Mouse (Mus musculus) thymus, postnatal 36 days (tissue): ENCODE data around the gene Tmem100.

ENCODE experiments used
- DNase-seq, 2 experiments: peaks; one replicate each; pipeline ENCODE4 v3.0.0; 2022; ENCODE audit warnings: mixed read lengths in 2 of 2

The Tmem100 gene

DNA sequence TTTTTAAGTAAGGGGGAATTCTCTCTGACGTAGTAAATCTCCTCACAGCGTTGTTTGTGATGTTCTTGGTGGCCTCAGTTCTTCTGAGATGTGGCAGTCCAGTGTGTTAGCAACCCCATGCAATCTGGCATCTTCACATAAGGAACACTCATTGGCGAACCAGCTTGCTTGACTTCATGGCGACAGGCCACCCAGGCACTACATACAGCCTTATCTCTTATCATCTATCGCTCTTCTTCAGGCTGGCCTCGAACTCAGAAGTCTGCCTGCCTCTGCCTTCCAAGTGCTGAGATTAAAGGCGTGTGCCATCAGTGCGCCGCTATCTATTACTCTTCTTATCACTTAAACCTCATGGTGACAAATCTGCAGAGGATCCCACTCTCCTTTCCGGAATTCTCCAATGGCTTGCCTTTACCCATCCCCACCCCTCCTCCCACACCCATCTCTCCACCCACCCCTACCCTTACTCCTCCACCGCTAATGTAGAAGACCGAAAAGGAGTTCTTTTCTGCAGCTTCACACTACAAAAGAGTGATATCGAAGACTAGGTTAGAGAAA, at the start of gene Tmem100:
Gene Tmem100, plus strand, starts transcription at position 508 of the 558 bp plus-strand sequence.
- no peak for DNase-seq

DNA sequence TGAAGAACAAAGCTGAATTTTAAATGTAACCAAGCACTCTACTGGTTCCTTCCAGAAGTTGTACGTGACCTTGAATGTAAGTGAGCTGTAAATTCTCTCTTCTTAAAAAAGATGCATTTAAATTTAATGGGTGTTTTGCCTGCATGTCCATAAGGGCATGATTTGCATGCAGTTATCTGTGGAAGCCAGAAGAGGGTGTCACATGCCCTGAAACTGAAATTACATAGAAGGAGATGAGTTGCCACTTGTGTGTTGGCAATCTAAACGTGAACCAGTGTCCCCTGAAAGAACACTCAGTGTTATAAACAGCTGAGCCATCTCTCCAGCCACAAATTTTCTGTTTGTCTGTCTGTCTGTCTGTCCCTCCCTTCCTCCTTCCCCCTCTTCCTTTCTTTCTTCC, 47.2 kb upstream of the Tmem100 start:
- no peak for DNase-seq

DNA sequence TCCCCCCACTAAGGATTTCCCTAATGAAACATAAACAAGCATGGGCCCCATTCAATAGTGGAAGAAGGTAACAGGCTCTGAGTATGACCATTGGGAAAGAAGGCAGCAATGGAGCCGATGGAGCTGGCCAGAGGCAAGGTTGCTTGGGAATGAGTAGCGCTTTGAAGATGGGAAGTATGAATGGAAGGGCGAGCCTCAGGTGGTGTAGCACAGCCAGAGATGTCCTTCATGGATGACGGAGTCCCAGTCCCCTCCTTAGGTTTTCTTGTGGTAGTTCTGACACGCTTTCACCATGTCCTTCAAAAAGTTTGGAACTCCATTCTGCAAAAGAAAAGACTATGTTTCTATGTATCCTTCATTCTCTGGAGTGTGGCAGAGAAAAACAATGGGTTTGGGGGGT, 45.7 kb upstream of the Tmem100 start:
- no peak for DNase-seq

DNA sequence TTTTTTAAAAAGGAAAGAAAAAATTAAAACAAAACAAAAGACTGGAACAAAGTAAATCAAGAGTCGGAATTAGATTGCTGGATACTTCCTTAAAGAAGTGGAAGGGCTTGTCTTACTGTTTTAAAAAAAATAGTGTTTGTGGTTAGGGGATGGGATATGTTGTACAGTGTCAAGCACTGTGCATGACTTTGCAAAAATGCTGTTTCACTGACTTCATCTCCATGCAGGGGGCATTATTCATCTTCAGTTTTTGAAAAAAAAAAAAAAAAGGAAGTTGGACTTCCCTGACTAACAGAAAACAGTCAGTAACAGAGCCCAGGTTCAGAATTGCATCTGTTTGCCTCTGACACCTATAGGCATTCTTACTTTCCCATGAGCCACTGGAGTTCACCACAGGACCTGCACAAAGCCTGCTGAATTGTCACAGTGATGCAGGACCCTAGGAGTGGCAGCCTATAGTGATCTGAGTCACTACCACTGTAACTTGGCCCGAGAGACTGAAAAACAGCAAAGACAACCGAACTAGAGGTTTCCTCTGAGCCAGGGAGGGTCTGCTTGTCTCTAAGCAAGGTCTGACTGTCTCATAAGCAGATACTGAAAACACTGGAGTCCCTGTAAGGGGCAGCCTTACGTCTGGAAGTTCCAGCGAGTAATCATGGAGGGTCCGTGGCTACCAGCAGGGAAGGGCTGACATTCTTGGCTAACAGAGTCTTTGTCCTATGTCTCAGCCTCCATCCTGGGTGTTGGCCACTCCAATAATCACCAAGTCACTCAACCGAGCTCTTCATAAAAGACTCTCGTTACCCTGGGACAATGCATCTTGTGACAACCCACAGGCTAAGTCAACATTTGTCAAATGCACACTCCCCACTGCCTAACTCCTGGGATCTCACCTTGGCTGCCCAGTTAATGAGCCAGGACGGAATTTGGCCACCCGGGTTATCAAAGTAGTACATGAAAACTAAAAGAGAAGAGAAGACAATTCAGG, 44.7 kb upstream of the Tmem100 start:
- no peak for DNase-seq

DNA sequence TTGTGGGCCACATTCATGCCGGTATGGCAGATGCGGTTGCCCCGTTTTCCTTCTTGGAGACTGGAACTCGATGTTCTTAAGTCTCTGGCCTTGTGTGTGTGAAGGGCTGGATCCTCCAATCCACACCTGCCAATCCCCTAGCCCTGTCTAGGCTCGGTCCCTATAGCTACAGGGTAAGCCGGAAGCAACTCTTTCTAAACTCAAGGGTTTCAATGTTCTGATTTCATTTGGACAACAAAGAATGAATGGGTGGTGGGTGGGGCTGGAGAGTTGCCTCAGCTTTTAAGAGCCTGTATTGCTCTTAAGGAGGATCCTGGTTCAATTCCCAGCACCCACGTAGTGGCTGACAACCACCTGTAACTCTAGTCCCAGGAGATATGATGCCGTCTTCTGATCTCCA, 43.6 kb upstream of the Tmem100 start:
- DNase-seq: no peak

DNA sequence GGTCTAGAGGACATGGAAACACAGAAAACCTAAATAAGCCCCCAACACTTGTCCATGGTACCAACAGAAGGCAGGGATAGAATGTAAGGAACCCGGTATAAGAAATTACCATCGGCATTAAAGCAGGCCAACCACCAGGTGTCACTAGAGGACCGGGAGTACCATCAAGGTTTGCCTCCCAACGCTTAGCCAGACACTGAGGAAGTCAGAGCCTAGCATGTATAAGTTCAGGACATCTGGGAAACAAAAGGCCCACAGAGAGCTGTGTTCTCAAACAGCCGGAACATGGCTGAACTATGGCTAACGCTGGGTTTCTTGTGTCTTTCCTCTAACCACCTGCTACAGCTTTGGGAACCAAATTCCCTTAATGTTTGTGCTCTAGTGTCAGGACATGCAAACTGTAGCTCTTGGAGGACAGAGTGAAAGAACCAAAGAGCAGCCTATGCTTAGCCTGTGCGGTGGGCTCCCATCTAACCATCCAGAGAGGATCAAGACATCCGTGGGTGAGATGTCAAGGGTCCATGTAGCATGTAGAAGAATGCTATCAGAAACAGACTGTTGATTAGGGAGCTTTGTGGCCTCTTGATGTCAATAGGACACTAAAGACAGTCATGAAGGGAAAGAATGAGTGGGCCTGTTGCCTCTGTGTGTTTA, 41.1 kb upstream of the Tmem100 start:
- DNase-seq: peak; percentile 23 to 35

DNA sequence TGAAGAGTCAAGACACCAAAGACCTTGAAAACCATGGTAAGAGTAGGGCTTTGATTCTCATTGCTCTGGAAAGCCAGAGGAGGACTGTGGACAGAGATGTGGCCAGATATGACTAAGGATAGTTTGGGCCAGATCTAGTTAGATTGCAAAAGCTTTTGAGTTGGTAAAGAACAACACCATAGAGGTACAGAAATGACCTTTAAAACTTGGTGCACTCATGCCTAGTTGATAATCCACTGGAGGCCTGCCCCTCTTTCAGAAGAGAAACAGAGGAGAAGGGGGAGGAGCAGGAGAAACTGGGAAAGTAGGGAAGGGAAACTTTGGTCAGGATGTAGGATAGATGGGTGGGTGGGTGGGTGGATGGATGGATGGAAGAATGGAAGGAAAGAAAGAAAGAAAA, 38.5 kb upstream of the Tmem100 start:
- no peak for DNase-seq

DNA sequence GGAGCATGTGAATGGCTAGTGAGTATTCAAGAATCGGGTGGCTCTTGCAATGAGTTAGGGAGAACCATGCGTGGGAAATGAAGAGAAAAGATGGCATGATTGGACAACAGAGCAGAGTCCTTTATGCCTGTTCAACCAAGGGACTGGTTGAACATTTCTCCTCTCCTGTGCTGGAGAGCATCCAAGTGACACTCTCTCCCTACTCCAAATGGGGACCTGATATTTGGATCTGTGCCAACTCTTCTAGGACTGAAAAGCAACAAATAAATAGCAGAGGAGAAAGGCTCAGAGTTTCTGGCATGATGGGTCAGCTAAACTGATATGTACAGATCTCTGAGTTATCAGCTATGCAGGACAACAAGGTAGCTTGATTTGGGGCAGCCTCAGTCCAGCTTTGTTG, 35.4 kb upstream of the Tmem100 start:
- DNase-seq: no peak

DNA sequence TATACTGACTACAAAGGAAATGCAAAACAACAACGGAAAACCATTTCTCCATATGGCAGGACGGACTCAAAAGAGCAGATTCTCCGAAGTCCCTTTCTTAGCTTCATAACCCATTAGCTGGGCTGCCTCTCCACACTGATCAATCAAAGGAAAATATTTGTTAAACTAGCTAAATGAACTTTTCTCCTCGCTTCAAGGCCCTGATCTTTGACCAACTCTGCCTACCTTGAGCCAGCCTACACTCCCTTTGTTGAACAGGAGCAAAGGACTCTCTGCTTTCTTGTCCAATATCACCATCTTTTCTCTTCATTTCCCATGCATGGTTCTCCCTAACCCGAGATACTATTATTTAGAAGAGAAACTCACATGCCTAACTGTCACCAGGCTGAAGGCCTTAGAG, 34.6 kb upstream of the Tmem100 start:
- DNase-seq: no peak

DNA sequence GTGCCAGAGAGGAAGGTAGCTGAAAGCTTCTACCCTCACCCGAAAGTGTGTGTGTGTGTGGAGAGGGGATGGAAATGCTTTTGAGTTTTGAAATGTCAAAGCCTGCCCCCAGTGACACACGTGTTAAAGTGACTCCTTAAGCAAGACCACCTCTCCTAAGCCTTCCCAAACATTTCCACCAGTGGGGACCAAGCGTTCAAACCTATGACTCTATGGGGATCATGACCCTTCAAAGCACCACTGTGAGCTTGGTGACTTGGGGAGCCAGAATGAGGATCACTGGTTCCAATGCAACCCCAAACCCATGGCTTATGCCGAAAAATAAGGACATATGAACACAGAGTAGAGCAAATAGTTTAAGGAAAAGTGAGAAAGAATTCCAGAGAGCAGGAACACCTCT, 33.7 kb upstream of the Tmem100 start:
- no peak for DNase-seq

DNA sequence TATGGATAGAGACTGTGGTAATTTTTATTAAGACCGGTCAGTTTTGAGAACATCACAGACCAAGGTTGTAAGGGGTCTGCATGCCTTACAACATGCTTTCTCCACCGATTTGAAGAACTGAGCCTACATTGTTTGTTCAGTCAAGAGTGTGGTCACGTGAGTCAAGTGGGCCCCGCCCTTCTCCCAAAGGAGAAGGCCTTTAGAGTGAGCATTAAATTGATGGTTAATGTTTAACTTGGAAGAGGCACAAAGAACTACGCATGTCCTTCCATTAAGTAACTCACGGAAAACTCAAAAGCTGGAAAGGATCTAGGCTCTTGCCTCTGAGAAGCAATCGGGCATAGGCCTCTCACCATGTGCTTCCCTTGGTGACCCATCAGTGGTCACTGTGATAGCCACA, 33.3 kb upstream of the Tmem100 start:
- no peak for DNase-seq

DNA sequence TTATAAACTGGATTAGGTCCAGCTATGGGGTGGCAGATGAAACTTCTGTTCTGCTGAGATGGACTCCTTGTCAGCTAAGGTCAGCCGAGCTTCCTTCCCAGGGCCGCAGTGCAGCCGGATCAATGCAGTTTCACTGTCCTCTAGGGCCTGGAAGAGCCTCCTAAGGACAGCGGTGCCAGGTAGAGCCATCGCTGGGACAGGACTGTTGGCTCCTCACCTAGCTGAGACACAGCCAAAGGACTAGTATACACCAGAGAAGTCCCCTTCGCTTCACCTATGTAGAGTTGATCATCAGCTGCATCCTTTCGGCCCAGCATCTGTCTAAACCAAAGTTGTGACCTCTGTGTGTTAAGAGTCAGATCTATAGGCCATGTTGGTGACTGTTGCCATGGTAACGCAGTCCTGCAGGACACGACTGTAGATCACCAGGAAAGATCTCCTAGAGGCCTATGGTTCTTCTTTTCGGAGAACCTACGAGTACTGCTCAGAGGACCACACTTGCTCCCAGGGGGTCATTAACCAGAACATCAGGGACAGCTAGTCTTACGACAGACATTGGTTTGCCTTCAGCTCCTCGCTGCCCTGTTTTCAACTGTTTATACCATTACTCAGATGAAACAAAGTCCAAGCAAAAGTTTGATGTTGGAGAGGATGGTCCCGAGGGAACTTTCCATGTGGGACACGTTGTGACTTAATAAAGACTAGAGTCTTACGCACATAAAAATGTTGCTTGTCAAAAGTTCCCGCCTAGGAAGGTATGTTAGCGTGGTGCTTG, 31.0 kb upstream of the Tmem100 start:
- no peak for DNase-seq

DNA sequence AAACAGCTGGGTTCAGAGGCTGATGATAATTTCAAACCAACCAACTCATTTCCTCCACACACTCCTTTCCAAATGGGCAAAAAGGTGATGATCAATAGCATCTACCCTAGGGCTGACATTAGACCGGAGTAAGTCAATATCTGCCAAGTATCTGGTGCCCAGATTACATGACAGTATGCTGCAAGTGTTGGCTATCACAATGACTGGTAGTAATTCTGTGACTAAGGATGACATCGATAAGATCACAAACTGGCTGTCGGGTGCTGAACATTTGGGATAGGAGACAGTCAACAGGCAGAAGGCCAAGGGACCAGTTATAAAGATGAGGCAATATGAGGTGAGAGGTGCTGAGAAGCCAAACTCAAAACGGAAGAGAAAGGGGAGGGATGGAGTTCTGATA, 29.5 kb upstream of the Tmem100 start:
- no peak for DNase-seq

DNA sequence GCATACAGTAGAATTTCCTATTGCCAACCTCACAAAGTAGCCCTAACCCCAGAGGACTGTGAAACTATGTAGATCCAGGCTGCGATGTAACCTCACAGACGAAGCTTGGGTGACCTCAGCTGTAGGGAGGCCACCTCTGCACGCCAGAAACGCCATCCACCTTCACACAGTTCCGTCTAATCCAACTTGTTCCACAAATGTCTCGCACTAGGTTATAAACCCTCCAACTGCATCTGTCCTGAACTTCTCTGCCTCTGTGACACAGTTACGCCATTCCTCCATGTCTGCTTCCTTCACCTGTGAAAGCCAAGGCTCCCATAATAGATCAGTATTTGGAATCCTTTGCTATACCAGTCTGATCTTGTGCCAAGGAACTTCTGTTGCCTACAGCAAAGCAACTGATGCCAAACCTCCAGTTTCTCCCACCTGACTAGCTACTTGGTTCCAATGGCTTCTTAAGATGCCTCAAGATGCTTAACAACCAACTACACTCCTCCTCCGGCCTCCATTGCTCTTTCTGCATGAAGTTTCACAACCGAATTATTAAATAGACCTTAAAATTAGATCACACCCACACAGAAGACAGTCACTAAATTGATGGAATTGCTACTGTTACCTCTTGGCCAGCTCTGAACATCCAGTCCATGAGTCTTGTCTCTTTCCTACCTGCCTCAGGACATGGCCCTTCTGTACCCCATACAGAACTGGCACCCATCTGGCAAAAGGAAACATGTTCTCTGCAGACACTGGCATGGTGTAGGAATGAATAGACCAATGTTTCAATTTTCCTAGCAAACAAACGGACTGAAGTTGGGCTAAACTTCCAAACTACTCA, 28.5 kb upstream of the Tmem100 start:
- no peak for DNase-seq

DNA sequence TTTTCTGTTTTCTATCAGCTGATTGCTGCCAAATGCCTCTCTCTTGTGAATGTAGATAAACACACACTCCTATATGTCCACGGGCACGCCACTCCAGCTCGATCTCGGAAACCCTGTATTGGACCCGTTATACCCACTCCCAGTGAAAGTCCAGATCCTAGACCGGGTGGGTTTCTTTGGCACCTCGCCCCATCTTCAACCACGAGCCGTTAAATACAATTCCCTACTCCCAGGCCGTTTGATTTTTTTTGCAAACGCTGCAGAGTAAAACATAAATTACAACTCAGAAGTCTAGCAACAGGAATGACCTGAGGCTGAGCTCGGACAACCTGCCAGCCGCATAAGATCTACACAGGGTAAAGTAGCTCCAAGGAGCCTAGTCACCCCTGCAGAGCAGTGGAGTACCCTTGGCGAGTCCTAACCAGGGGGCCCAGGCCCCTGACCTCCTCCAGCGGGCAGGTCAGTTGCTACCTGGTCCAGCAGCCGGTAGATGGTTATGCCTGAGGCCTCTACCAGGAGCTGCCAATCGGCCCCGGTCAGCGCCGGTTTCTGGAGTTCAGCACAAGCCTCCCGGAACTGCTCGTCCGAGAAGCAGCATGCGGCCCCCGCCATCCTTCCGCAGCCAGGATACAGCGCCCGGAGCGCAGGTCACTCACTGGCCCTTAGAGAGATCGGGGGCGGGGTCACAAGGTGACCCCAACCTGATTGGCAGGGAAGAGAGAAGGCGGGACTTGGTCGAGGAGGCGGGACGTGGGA, 27.7 kb upstream of the Tmem100 start, which contains the start of gene Pctp:
Gene Pctp, minus strand, starts transcription at position 664 of the 756 bp plus-strand sequence.
- DNase-seq: peak; percentile 67 to 71

DNA sequence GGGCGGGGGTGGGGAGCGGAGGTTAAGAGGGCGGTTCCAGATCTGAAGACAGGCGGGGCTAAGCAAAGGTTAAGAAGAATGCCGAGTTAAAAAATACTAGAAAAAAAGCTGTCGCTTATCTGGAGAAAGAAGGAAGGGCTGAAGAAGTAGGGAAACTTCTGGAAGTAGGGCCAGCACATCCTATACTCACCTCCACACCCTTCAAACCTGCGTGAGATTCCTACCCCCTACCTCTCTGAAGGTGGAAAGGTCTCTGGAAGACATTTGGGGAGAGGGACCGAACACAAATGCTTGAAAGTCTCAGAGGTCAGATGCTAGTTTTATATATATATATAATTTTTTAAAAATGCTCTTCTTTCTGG, 27.2 kb upstream of the Tmem100 start:
- DNase-seq: no peak

DNA sequence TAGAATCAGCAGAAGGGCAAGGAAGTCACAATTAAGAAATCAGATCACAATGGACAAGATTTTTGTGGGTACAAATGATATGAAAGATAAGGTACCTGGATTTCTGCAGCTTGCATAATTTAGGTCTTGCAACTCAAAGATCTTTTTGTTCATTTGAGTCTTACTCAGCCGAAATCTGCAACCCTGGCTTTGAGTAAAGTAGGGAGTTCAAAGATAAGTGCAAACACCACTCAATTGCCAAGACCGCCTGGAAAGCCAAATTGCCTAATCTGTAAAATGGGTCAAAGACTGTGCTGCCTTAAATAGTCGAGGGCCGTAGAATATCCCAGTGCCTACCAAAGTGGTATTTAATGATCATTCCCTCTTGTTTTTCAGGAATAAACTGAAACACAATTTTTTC, 26.8 kb upstream of the Tmem100 start:
- no peak for DNase-seq

DNA sequence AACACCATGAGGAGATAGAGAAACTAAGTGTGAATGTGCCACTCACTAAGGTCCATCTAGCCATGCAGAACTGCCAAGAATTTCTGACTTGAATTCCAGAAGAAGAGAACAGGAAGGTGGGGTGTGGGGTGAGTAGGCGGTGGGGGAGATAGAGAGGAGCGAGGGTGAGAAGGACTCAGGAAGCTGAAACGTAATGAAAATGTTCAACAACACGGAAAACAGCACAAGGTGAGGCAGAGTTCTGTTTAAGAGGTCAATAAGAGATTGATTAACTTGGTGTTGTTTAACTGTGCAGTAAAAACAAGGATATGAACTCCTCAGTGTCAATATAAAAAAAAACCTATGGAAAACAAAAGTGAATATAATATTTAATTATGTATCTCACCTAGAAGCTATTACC, 24.0 kb upstream of the Tmem100 start:
- no peak for DNase-seq

DNA sequence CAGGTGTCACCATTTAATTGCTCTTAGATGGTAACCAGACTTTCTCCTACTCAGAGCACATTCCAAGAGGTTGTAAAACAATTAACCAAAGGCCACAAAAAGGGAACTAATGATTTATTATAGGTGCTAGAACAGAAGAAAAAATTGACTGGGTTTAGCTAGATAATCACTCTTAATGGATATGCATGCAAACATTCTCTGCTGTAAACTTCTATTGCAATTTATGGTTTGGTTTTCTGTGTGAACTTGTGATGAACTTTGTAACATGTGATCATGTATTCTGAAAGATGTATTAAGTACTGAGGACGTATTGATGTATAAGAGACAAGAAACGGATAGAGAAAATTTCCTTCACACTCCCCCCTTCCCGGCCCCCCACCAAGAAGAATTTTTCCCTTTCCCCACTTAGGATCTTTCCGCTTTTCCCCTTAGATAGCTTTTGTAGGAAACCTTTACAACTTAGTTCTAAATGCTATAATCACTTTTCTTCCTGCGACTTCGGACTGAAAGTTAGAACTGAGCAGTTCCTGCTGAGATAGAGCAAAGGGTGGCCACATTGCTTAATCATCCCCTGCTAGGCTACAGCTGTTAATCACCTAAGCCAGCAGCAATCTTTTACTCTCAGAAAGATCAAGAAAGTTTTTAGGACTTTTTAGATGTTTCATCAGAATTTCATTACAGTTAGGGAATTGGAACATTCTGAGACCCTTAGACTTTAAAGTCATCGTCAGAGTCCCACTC, 22.2 kb upstream of the Tmem100 start:
- no peak for DNase-seq

DNA sequence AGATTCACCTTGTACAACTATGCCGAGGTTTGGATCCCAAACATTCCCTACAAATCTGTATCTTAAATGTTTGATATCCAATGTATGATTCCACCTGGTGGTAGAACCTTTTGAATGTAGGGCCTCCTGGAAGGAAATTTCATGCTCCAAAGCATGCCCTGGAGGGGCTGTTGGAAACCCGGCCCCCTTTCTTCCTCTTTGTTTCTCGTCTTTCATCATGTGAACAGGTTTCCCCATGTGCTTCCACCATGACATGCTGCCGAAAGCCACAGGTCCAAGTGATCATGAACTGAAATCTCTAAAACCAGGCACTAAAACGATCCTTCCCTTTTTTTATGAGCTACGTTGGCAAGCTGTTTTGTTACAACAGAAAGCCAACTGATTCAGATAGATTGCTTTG, 16.5 kb upstream of the Tmem100 start:
- DNase-seq: no peak

DNA sequence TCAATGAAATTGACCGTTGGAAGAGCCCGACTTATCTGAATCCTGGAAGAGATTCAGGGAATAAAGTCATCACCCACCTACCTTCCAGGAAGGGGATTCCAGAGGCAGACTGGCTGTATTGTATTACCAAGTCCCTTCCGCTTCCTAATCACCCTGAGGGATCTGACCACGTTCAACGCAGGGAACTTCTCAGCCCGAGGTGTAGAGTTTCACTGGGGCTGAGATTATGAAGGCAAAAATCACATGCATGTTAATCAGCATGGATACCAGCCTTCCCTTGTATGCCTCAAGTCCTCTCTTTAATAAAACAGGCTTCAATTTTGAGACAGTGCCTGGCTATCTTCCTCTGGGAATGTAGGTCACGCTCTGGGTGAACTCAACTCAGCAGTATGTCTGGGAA, 14.9 kb upstream of the Tmem100 start:
- DNase-seq: no peak
